Mouse (Mus musculus) CH12.LX (cell line): ENCODE data around the gene Celsr3.

ENCODE experiments used
- CTCF ChIP-seq, 2 experiments: IDR thresholded peaks in 1 of 2; conservative IDR thresholded peaks in 1 of 2; 2 replicates each; pipeline ENCODE4 v1.5.1; 2011 to 2012; ENCODE audit warnings: low read depth in 2 of 2, low read length in 2 of 2, improper control_type of control experiment in 1 of 2, inconsistent platforms in 1 of 2, mild to moderate bottlenecking in 1 of 2, moderate library complexity in 1 of 2
- EP300 ChIP-seq: IDR thresholded peaks from 2 replicates; pipeline ENCODE4 v1.6.1; 2011; ENCODE audit warnings: low read length, improper control_type of control experiment
- HCFC1 ChIP-seq: IDR thresholded peaks from 2 replicates; pipeline ENCODE4 v1.6.1; 2012; ENCODE audit warnings: low read depth, mild to moderate bottlenecking, inconsistent platforms, low read length, improper control_type of control experiment
- POLR2AphosphoS2 ChIP-seq: IDR thresholded peaks from 2 replicates; pipeline ENCODE4 v1.6.1; 2011; ENCODE audit warnings: low read depth, low read length, improper control_type of control experiment
- USF1 ChIP-seq: IDR thresholded peaks from 2 replicates; pipeline ENCODE4 v1.6.1; 2014; ENCODE audit warnings: low read depth, mild to moderate bottlenecking, inconsistent platforms, low read length, improper control_type of control experiment
- USF2 ChIP-seq: conservative IDR thresholded peaks from 2 replicates; pipeline ENCODE4 v1.6.1; 2011; ENCODE audit warnings: low read depth, low read length, improper control_type of control experiment
- ZKSCAN1 ChIP-seq: IDR thresholded peaks from 2 replicates; pipeline ENCODE4 v1.6.1; 2012; ENCODE audit warnings: low read depth, inconsistent platforms, low read length, improper control_type of control experiment, borderline replicate concordance

GRCm38 (mm10) chr9:108848419-108848818 is 22.3 kb downstream of the Celsr3 start:
- no peak for TF ChIP-seq CTCF (conservative IDR thresholded peaks at IDR 0.05 in 1 of 2, IDR thresholded peaks at IDR 0.05 in 1 of 2; ENCODE audit: low read depth in 2 of 2, low read length in 2 of 2)
- no peak for TF ChIP-seq EP300
- TF ChIP-seq ZKSCAN1, result no peak
- TF ChIP-seq POLR2AphosphoS2, result no peak
- TF ChIP-seq HCFC1, result no peak
- no peak for TF ChIP-seq USF1
- TF ChIP-seq USF2, result no peak
